Mouse (Mus musculus) gastrocnemius, adult 18-20 months (tissue): ENCODE data around the gene Rara. TPM values are rescaled to one million over a fixed set of nuclear protein-coding genes. Genes with fewer than 3 reads are reported as not detected.

Experiments
- DNase-seq: peaks from one replicate; pipeline ENCODE4 v3.0.0; 2021; ENCODE audit warnings: low spot score
- total RNA-seq, 2 experiments: library from RNA; stranded (reverse); gene quantifications; 2 replicates each; pipeline ENCODE4 v1.2.3; 2021

Gene Rara
- total RNA-seq, 2 experiments from 2014 or later = 12.9 to 13.2 TPM

- no peak for DNase-seq
Observed at GRCm38 (mm10) chr11:98952111-98952510, 24.5 kb downstream of the Rara start.

- DNase-seq = no peak
Observed at GRCm38 (mm10) chr11:98952736-98953135, 25.1 kb downstream of the Rara start.

- DNase-seq = no peak
Observed at GRCm38 (mm10) chr11:98953361-98953760, 25.7 kb downstream of the Rara start.

GRCm38 (mm10) chr11:98953835-98954320 lies 26.3 kb downstream of the Rara start:
- DNase-seq = no peak

- DNase-seq = peak; percentile 69
Observed at GRCm38 (mm10) chr11:98954373-98954772, 26.8 kb downstream of the Rara start.

- no peak for DNase-seq
Observed at GRCm38 (mm10) chr11:98954801-98955706, 27.4 kb downstream of the Rara start.

- DNase-seq = no peak
Observed at GRCm38 (mm10) chr11:98955707-98956235, 28.2 kb downstream of the Rara start.

GRCm38 (mm10) chr11:98956340-98956739 lies 28.7 kb downstream of the Rara start:
- no peak for DNase-seq

GRCm38 (mm10) chr11:98959437-98960312 lies 32.1 kb downstream of the Rara start:
- DNase-seq = peak; percentile 79

GRCm38 (mm10) chr11:98960313-98960906 lies 32.8 kb downstream of the Rara start:
- no peak for DNase-seq

- no peak for DNase-seq
Observed at GRCm38 (mm10) chr11:98961051-98961592, 33.5 kb downstream of the Rara start.

GRCm38 (mm10) chr11:98961766-98962165 lies 34.1 kb downstream of the Rara start:
- no peak for DNase-seq

- DNase-seq = no peak
Observed at GRCm38 (mm10) chr11:98962421-98963095, 34.9 kb downstream of the Rara start.

- peak; percentile 76 for DNase-seq
Observed at GRCm38 (mm10) chr11:98963191-98964021, 35.8 kb downstream of the Rara start.

GRCm38 (mm10) chr11:98964201-98964615 lies 36.6 kb downstream of the Rara start:
- no peak for DNase-seq

GRCm38 (mm10) chr11:98964616-98965415 lies 37.2 kb downstream of the Rara start:
- DNase-seq = peak; percentile 69

- no peak for DNase-seq
Observed at GRCm38 (mm10) chr11:98965416-98966077, 37.9 kb downstream of the Rara start.

GRCm38 (mm10) chr11:98966499-98967141 lies 39.0 kb downstream of the Rara start:
- DNase-seq = peak; percentile 95
